Mouse (Mus musculus): ENCODE results near the gene Shisa9. TPM values are rescaled to one million over a fixed set of nuclear protein-coding genes. Genes with fewer than 3 reads are reported as not detected.
"Not testable (repeated sequence)": the region's sequence is repeated elsewhere in the genome, so short reads cannot be mapped to it uniquely, and the experiment has no call there.

Shisa9 gene
- 1 to 10 TPM in 13 of 26 experiments, under 1 TPM in 7, not detected in 6; 0.15 to 7.7 (median 2.1) TPM for total RNA-seq (2018; cell fraction: chromatin; rRNA removed)
- 1 to 10 TPM in 13 of 26 experiments, under 1 TPM in 13; 0.07 to 3.1 (median 1.0) TPM for total RNA-seq (2018; cell fraction: cytosol; rRNA removed)
- total RNA-seq (2018; cell fraction: nucleus; rRNA removed) = 1 to 10 TPM in 12 of 26 experiments, under 1 TPM in 10, not detected in 4; 0.12 to 5.7 (median 1.4) TPM
- polyA plus RNA-seq (2018) = 0.82 to 3.9 TPM (median 1.7 TPM) in 3 replicates

DNA sequence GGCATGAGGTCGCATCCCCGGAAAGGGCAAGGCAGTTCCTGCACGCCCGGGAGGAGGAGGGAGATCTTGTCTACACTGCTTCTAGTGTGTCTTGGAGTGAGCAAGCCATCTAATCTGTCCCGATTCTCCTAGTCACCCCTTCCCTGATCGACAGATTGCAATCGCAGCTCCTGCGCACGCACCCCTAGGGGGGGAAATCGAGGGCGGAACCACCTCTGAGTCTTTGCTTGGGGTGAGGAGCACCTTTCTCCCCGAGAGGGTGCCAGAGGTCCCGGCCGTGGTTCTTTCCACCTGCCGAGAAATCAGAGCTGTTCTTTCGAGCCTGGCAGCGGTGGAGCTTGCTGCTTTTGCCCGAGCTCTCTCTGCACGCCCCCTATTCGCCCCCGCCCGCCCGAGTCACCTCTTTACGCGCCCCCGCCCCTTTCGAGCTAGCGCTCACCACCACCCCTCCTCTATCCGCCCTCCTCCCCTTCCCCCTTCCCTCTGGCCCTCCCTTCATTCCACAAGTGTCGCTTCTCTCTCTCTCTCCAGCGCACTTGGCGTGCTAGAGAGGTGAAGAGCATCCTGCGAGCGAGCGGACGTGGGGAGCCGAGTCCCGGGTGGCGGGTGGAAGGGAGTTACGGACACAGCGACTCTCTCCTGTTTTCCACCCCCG lies at the start of gene Shisa9:
Gene Shisa9 (plus strand): TSS at position 498 of the 655 bp plus-strand sequence.
- Histone ChIP-seq H3K36me3 (ENCODE audit: inconsistent target) (no peaks in the 10 kb centered on the region), H3K4me3 (ENCODE audit: inconsistent target) (peak within 1 kb of the TSS; percentile 2; the same call in 1 of the 2 replicates), H3K27ac (no peak within 1 kb of the TSS), H3K79me2 (ENCODE audit: inconsistent target) (no peaks in the 10 kb centered on the region)
- WGBS (ENCODE audit: missing documents) = 2% methylated on average over 37 of the region's 42 CpGs

DNA sequence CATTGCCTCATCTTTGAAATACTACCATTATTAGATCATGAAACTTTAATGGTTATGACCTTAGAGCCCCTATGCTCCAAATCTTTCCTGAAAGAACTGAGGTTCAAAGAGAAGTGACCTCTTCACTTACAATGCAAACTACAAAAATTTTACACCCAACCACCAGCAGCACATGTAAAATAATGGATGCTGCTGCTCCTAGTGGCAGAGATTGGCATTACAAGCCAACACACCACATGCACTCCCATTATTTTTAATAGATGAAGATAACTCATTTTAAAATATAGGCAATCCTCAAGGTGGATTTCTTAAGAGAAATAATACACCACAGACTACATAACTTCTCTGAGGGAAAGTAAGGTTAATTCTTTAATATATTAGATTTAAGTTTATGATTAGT lies 43.4 kb upstream of the Shisa9 start:
- Histone ChIP-seq H3K4me3 (ENCODE audit: inconsistent target) (no peak overlapping the region), H3K36me3 (ENCODE audit: inconsistent target) (no peaks in the 10 kb centered on the region), H3K27ac (no peak overlapping the region), H3K79me2 (ENCODE audit: inconsistent target) (no peaks in the 10 kb centered on the region)

- H3K79me2 ChIP-seq (ENCODE audit: inconsistent target) = no peaks in the 10 kb centered on the region
- H3K27ac ChIP-seq = no peak overlapping the region
- H3K4me3 ChIP-seq (ENCODE audit: inconsistent target) = no peak overlapping the region
- no peaks in the 10 kb centered on the region for H3K36me3 ChIP-seq (ENCODE audit: inconsistent target)
- 100% methylated on average over 1 of the region's 1 CpGs for WGBS (ENCODE audit: missing documents)
Observed at GRCm38 (mm10) chr16:11960691-11961090, 23.2 kb upstream of the Shisa9 start.

GRCm38 (mm10) chr16:11966041-11966440 lies 17.9 kb upstream of the Shisa9 start:
- WGBS (ENCODE audit: missing documents) = 92% methylated on average over 8 of the region's 8 CpGs
- H3K79me2 ChIP-seq (ENCODE audit: inconsistent target) = no peaks in the 10 kb centered on the region
- no peak overlapping the region for H3K27ac ChIP-seq
- H3K4me3 ChIP-seq (ENCODE audit: inconsistent target) = no peak overlapping the region
- no peaks in the 10 kb centered on the region for H3K36me3 ChIP-seq (ENCODE audit: inconsistent target)

DNA sequence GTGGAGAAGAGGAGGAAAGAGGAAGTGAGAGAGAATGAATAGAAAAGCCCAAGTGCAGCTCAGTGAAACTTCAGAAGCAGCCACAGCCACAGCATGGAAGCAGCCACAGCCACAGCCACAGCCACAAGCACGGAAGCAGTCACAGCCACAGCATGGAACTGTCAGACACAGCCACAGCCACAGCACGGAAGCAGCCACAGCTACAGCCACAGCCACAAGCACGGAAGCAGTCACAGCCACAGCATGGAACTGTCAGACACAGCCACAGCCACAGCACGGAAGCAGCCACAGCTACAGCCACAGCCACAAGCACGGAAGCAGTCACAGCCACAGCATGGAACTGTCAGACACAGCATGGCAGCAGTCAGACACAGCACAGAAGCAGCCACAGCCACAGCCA lies 17.1 kb upstream of the Shisa9 start:
- 80% methylated on average over 1 of the region's 5 CpGs for WGBS (ENCODE audit: missing documents)
- not testable (repeated sequence) for H3K4me3 ChIP-seq (ENCODE audit: inconsistent target); H3K79me2 ChIP-seq (ENCODE audit: inconsistent target); H3K36me3 ChIP-seq (ENCODE audit: inconsistent target); H3K27ac ChIP-seq

DNA sequence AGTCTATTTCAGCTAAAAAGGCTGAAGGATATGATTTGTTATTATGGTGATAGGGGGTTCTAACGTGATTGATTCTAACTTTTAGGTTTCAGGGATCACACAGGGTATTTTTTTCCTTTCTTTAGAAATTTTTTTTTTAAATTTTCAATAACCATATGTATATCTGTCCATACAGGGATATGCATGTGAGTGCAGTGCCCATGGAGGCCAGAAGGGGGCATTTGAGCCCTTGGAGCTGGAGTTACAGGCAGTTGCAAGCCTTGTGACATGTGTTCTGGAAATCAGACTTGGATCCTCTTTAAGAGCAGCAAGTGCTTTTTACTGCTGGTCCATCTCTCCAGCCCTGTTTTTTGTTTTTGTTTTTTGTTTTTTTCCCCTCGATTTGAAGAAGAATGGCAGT lies 16.3 kb upstream of the Shisa9 start:
- H3K27ac ChIP-seq = no peak overlapping the region
- H3K4me3 ChIP-seq (ENCODE audit: inconsistent target) = no peak overlapping the region
- no peaks in the 10 kb centered on the region for H3K79me2 ChIP-seq (ENCODE audit: inconsistent target)
- WGBS (ENCODE audit: missing documents) = 71% methylated on average over 2 of the region's 2 CpGs
- H3K36me3 ChIP-seq (ENCODE audit: inconsistent target) = no peaks in the 10 kb centered on the region

DNA sequence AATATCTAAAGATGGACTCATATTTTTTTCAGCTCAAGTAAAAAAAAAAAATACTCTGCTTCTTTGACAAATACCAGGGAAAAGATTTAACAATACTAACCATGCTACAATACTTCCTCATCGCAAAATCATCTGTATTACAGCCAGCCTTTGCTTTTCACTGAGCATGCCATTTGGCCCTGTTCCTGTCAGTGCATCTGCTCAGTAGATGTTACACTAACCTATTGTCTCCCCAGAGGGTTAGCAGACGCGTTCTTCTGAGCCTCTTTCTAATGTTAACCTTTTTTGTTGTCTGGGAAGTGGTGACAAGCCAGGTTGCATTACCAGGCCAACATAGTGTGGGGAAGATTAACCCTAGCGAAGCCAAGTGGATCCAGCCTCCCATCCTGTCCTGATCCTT lies 10.2 kb upstream of the Shisa9 start:
- Histone ChIP-seq H3K79me2 (ENCODE audit: inconsistent target) (no peaks in the 10 kb centered on the region), H3K4me3 (ENCODE audit: inconsistent target) (no peak overlapping the region), H3K36me3 (ENCODE audit: inconsistent target) (no peaks in the 10 kb centered on the region), H3K27ac (no peak overlapping the region)
- WGBS (ENCODE audit: missing documents) = 79% methylated on average over 4 of the region's 4 CpGs

DNA sequence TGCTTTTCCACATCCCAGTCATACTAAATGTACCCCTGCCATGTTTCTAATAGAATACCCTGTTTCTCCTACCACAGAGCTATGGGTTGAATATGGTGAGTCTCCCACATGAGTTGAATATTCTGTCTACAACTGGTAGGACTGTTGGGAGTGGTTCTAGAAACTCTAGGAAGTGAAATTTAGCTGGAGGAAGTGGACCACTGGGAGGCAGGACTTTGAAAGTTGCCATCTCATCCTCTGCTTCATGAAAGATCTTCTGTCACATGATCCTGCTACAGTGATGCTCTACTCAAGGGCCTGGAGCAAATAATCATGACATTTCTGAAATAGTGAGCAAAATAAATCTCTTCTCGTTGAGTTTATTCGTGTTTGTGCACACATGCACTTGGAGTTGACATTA lies 7.2 kb upstream of the Shisa9 start:
- 85% methylated on average over 2 of the region's 2 CpGs for WGBS (ENCODE audit: missing documents)
- Histone ChIP-seq H3K36me3 (ENCODE audit: inconsistent target) (no peaks in the 10 kb centered on the region), H3K4me3 (ENCODE audit: inconsistent target) (no peak overlapping the region), H3K79me2 (ENCODE audit: inconsistent target) (no peaks in the 10 kb centered on the region), H3K27ac (no peak overlapping the region)

DNA sequence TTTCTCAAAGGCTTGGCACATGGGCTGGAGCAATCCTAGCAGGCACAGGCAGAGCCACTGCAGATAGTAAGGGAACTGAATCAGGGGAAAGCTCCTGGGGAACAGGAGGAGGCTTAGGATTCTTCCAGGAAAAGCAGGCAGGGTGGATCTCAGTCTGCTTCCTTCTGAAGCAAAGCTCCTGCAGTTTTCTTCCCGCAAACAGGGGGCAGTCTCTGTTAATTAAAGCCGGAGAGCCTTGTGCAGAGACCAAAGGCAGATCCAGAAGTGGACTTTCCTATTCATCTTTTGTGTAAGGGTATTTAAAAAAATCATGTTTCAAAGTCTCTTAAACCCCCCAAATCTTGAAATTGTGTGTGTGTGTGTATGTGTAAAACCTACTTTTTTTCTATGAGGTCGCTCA lies 3.1 kb upstream of the Shisa9 start:
- H3K79me2 ChIP-seq (ENCODE audit: inconsistent target) = no peaks in the 10 kb centered on the region
- WGBS (ENCODE audit: missing documents) = 42% methylated on average over 2 of the region's 3 CpGs
- H3K4me3 ChIP-seq (ENCODE audit: inconsistent target) = no peak overlapping the region
- H3K27ac ChIP-seq = no peak overlapping the region
- no peaks in the 10 kb centered on the region for H3K36me3 ChIP-seq (ENCODE audit: inconsistent target)

GRCm38 (mm10) chr16:11983106-11983615 lies 752 bp upstream of the Shisa9 start:
- Histone ChIP-seq H3K79me2 (ENCODE audit: inconsistent target) (no peaks in the 10 kb centered on the region), H3K4me3 (ENCODE audit: inconsistent target) (peak overlapping the region; percentile 2; the same call in 1 of the 2 replicates), H3K36me3 (ENCODE audit: inconsistent target) (no peaks in the 10 kb centered on the region), H3K27ac (no peak overlapping the region)
- 14% methylated on average over 20 of the region's 25 CpGs for WGBS (ENCODE audit: missing documents)

- Histone ChIP-seq H3K36me3 (ENCODE audit: inconsistent target) (no peaks in the 10 kb centered on the region), H3K79me2 (ENCODE audit: inconsistent target) (no peaks in the 10 kb centered on the region), H3K27ac (no peak overlapping the region), H3K4me3 (ENCODE audit: inconsistent target) (no peak overlapping the region)
- under 1% methylated on average over 62 of the region's 76 CpGs for WGBS (ENCODE audit: missing documents)
Observed at GRCm38 (mm10) chr16:11984271-11984791, 418 bp downstream of the Shisa9 start.

GRCm38 (mm10) chr16:11987056-11987455 lies 3.1 kb downstream of the Shisa9 start:
- no peak overlapping the region for H3K27ac ChIP-seq
- no peak overlapping the region for H3K4me3 ChIP-seq (ENCODE audit: inconsistent target)
- H3K36me3 ChIP-seq (ENCODE audit: inconsistent target) = no peaks in the 10 kb centered on the region
- whole genome bisulfite sequencing (ENCODE audit: missing documents) = 71% methylated on average over 4 of the region's 4 CpGs
- H3K79me2 ChIP-seq (ENCODE audit: inconsistent target) = no peaks in the 10 kb centered on the region

DNA sequence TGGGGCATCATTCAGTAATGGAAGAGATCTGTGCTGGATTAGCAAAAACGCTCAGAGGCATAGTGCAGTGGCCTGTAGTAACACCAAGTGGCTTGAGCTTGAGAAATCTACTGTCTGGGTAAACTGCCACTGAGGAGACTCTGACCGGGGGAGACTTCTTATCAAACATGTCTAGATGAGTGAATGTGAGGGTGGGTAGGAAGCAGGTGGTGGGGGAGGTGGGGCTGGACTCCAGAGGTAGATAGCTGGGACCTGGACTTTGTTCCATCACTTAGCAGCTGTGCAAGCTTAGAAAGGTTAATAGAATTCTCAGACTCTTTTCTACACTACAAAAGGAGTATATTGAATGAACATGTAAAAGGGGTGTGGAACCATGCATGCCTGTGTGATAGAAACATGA lies 21.3 kb downstream of the Shisa9 start:
- 88% methylated on average over 2 of the region's 2 CpGs for WGBS (ENCODE audit: missing documents)
- Histone ChIP-seq H3K36me3 (ENCODE audit: inconsistent target) (no peaks in the 10 kb centered on the region), H3K27ac (no peak overlapping the region), H3K79me2 (ENCODE audit: inconsistent target) (no peaks in the 10 kb centered on the region), H3K4me3 (ENCODE audit: inconsistent target) (no peak overlapping the region)

GRCm38 (mm10) chr16:12010136-12010535 lies 26.2 kb downstream of the Shisa9 start:
- Histone ChIP-seq H3K4me3 (ENCODE audit: inconsistent target) (no peak overlapping the region), H3K27ac (no peak overlapping the region), H3K79me2 (ENCODE audit: inconsistent target) (no peaks in the 10 kb centered on the region), H3K36me3 (ENCODE audit: inconsistent target) (no peaks in the 10 kb centered on the region)
- 82% methylated on average over 3 of the region's 3 CpGs for WGBS (ENCODE audit: missing documents)

GRCm38 (mm10) chr16:12012747-12013146 lies 28.8 kb downstream of the Shisa9 start:
- no peak overlapping the region for H3K4me3 ChIP-seq (ENCODE audit: inconsistent target)
- no peak overlapping the region for H3K27ac ChIP-seq
- no peaks in the 10 kb centered on the region for H3K36me3 ChIP-seq (ENCODE audit: inconsistent target)
- 87% methylated on average over 2 of the region's 2 CpGs for WGBS (ENCODE audit: missing documents)
- no peaks in the 10 kb centered on the region for H3K79me2 ChIP-seq (ENCODE audit: inconsistent target)

Data from macrophage (primary cell).